Mouse (Mus musculus): ENCODE measurements at regions not wholly inside any gene's neighbourhood (a gene's known extent, or its start where the extent isn't known, plus 50 kb on each side); places are given as distances from the start of the nearest gene placed in this dataset.

DNA sequence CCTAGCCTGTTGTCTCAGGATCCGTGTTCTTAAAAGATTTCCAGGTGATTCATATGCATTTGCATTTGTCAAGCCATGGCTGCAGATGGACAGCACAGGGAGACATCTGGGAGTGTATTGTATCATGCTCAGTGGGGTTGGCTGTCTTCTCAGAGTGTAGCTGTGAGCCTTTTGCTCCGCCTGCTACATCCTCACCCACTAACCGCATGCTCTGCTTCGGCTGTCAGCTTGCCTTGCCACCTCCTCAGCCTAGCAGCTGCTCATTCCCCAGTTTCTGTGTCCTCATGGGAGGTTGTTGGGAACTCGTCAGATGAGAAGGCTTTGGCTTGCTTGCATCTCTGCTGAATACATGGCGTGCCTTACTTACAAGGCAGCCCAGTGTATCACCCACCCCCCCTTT, 174.5 kb upstream of the C9orf72 start:
- TF ChIP-seq CTCF (IDR thresholded peaks at IDR 0.05; ENCODE audit: extremely low read depth, insufficient read length, insufficient replicate concordance, low read depth, low read length) (no peak), POLR2A (IDR thresholded peaks at IDR 0.05; ENCODE audit: low read depth, low read length) (no peak)

All from small intestine, adult 2 months (tissue).